Mouse (Mus musculus) WW6 (cell line): Measurements from ENCODE around the gene Zfp64.
"Not testable (repeated sequence)": the region's sequence is repeated elsewhere in the genome, so short reads cannot be mapped to it uniquely, and the experiment has no call there.

ENCODE experiments used
- DNase-seq: peaks from one replicate; pipeline ENCODE4 v3.0.0-alpha.2; 2013; ENCODE audit warnings: low read depth, low spot score

Zfp64 gene

DNA sequence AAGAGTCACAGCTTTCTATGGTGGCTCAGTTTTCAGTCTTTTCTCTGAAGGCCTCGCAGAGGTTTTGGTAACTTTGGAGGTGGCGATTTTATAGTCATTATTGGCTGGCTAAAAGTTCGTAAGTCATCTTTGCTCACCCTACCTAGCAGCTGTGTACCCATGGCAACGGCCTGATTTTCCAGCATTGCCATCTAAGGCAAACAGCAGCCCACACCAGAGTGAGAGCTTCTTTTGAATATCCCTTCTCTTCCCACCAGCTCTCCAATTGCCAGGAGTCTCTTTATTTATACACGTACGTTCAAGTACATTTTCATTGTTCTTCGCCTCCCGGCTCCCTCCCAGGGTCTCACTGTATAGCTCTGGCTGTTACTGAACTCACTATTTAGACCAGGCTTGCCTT is 59.9 kb downstream of the Zfp64 start:
- DNase-seq, result no peak

DNA sequence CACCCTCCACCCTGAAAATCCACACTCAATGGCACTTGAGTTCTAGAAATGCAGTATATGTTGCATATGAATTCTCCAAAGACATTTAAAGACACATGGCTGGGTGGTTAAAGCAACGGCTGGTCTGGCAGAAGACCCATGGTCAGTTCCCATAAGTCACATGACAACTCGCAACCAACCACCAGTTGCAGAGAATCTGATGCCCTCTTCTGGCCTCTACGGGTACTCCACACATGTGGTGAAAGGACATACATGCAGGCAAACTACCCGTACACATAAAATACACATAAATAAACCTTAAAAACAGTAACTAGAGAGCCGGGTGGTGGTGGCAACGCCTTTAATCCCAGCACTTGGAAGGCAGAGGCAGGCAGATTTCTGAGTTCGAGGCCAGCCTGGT is 60.6 kb downstream of the Zfp64 start:
- DNase-seq, result no peak

DNA sequence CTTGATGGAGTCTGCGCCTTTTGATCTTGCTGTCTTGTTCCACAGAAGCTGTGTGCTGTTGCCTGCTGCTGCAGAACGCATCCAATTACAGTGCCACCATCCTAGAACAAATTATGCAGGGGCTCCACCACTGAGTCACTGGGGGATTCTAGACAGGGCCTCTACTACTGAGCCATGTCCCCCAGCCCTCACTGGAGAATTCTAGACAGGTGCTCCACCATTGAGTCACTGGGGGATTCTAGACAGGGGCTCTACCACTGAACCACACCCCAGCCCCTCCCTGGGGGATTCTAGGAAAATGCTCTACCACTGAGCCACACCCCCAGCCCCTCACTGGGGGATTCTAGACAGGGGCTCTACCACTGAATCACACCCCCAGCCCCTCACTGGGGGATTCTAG is 63.3 kb downstream of the Zfp64 start:
- no peak for DNase-seq

DNA sequence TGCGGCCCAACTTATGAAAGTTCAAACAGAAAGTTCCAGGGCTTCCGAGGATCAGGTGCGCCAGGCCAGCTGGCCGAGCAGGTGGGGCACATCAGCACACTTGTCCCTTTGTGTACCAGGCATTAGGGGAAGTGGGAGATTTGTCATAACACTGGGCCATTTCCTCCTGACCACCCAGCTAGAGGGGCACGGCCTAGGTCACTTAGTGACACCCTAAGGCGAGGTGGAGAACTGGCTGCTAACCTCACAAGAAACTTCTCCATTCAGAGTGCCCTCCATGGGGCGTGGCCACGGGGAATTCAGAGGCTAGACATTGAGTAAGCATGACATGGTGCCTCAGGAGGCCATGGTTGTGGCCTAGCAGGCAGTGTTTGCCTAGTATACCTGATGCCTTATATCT is 70.7 kb downstream of the Zfp64 start:
- no peak for DNase-seq

DNA sequence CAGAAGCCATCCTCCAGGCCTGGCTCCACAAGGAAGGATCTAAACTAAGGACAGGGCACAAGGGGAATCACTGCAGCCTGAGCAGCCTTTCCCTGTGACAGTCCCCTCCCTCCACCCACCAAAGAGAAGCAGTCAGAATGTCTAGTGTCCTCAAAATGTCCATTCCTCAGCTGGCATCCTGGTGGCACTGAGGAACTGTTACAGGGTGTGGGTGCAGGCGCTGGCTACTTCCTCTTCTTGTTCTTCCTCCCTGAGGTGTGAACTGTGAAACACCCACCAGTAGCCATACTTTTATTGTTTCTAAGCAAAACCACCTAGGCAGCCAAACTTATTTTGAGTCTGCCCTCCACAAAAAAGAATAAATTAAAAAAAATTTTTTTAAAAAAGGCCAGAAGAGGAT is 72.4 kb downstream of the Zfp64 start:
- DNase-seq, result no peak

DNA sequence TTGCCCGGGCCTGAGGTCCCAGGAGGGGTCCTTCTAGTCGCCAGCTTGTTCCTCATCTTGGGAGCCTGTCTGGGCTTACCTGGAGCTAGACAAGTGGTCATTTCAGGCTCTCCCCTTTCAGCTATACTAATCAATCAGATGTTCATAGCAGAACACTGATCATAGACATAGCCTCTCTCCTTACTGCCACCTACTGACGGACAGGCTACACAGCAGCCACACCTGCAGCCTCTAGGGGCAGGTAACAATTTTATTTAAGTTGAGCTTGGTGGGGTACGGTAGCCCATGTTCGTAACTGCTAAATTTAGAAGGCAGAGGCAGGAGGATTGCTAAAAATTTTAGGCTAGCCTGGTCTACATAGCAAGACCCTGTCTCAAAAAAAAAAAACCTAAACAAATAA is 73.5 kb downstream of the Zfp64 start:
- DNase-seq, result no peak

DNA sequence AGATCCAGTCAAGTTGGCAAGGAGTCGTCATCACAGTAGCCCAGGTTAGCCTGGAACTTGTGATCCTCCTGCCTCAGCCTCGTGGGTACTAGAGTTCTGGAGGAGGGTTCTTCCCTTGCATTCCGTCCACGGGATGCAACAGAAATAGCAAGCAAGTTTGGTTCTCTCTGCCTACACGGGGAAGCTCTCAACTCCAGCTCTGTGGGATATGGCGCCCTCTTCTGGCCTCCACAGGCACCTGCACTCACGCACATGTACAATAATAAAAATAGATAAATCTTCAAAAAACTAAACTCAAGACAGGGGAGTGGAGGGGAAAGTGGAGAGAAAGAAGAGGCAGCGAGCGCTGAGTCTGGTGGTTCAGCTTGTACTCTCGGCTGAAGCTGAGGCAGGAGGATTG is 75.8 kb downstream of the Zfp64 start:
- DNase-seq, result no peak

DNA sequence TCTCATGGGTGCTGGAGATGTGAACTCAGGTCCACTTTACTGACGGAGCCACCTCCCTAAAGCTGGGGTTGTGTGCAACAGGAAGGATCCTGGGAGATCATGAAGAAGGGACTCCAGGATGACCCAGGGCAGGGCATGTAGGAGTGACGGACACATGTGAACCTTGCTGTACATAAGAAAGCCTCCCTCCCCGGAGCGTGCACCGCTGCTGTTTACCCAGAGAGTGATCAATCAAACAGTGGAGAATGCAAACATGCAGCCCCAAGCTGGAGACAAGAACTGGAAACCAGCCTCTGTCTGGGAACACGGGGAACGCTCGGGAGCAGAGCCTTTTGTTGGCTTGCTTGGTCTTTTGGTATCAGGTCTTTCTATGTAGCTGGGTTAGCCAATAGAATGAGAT is 76.7 kb downstream of the Zfp64 start:
- DNase-seq, result no peak

DNA sequence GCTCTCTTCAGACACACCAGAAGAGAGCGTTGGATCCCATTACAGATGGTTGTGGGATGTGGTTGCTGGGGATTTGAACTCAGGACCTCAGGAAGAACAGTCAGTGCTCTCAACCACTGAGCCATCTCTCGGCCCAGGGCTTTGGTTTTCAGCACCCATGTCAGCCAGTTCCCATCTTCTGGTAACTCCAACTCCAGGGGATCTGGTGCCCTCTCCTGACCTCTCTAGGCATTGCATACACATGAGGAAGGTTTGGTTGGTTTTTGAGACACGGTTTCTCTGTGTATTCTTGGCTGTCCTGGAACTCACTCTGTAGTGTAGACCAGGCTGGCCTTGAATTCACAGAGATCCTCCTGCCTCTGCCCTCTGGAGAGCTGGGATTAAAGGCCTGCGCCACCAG is 77.2 kb downstream of the Zfp64 start:
- DNase-seq, result peak; percentile 55

DNA sequence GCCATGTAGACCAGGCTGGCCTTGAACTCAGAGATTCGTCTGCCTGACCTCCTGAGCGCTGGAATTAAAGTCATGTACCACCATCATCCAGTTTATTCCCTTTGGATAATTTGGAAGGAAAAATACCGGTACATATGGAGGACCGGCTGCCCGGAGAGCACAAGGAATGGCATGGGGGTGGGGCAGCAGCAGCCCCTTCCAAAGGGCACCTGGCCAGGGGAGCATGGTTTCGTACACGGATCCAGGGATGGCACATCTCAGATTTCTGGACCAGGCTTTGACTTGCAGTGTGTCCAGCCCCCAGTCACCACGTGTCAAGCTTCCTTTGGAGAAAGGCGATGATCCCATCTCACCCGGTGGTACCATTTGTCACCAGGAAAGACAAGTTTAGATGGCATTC is 78.8 kb downstream of the Zfp64 start:
- DNase-seq, result no peak

DNA sequence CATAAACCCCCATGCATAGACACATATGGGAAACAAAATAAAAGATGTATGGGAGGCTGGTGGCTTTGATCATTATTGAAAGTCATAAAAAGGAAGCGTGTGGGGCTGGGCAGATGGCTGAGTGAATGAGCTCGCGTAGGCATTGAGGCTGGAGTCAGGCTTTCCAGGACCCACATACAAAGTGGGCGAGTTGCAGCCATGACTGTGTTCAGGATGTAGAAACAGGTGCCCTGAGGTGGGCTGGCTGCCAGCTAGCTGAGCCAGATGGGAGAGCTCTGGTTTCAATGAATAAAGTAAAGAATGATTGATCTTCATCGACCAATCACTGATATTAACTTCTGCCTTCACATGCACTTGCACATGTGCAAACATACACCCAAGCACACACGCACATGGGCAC is 80.9 kb downstream of the Zfp64 start:
- DNase-seq, result no peak

DNA sequence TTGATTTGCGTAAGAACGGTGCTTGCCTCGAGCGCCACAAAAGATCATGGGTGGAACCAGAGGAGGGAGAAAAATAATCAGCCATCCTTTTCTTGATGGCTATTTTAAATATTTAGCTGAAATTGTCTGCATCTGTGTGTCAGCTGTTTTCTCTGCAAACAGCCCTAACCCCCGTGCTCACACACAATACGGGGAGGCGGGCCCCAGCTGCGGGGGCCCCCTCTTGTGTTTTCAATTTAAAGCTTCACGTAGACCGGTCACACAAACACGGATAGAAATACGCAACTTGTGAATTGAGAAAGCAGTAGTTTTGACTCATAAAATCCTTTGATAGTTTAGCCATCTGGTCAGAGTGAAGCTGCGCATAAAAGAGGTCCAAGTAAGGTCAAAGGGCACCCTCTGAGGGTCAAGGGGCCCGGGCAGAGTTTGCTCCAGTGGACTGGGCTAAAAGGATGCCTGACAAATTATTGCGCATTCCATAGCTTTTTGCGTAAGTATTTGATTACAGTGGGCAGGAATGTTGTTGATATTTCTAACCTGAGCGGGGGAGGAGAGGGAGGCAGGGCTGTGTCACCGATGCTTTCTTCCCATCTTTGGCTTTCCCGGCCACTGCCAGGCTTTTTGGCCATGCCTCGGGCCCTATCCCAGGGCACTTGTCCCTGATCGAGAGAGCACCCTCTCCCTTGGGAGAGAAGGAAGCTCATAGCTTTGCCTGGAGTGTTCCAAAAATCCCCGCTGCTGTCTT is 83.4 kb downstream of the Zfp64 start:
- no peak for DNase-seq

DNA sequence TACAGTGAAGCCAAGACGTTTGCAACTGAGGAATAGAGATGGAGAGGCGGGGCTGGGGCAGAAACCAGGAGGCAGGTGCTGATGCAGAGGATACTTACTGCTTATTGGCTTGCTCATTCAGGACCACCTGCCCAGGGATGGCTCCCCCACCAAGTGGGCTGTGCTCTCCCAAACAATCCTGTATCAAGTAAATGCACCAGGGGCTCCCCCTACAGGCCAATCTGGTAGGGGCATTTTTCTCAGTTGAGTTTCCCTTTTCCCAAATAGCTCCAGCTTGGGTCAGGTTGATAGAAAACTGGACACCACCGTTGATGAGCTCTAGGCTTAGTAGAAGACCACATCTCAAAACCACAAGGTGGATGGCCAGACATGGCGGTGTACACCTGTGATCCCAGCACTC is 84.9 kb downstream of the Zfp64 start:
- peak; percentile 50 for DNase-seq

DNA sequence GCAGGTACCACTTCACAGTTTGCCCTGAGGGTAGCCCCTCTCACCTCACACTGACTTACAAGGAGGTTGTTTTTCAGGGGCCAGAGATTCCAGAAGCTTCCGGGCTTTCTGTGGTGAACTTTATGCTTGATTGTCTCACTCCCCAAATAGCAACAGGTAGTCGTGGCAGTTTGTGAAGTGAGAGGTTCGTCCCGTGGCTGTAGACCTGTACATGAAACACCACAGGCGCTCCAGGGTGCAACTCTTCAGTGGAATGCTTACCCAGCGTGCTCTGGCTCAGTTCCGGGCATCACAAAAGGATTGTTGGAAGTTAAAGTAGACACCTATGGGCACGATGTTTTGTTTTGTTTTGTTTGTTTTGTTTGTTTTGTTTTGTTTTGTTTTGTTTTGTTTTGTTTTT is 88.4 kb downstream of the Zfp64 start:
- DNase-seq, result no peak

DNA sequence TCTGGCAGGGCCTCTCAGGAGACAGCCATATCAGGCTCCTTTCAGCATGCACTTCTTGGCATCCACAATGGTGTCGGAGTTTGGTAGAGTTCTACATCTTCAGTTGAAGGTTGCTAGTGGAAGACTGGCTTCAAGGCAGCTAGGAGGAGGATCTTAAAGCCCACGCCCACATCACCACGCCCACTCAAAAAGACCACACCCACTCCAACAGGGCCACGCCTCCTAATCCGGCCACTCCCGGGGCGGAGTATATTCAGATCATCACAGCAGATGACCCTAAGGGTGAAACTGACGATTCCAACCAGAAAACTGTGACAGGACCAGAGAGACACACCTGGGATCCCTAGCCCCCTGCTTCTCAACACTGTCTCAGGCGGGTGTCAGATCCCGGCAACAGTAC is 89.0 kb downstream of the Zfp64 start:
- no peak for DNase-seq

DNA sequence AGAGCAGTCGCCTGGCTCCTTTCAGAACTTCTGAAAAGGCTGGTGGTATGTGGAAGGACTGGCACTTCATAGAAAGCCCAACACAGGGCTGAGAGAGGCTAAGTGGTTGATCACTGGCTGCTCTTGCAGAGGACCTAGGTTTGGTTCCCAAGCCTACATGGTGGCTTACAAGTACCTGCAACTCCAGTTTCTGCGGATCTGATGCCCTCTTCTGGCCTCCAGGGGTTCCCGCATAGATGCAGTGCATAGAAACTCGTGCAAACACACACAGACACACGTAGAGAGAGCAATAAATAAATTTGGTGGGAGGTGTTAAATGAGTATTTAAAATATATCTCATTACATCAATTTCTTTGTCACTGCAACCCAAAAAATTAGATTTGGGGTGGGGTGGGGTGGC is 90.5 kb downstream of the Zfp64 start:
- no peak for DNase-seq

DNA sequence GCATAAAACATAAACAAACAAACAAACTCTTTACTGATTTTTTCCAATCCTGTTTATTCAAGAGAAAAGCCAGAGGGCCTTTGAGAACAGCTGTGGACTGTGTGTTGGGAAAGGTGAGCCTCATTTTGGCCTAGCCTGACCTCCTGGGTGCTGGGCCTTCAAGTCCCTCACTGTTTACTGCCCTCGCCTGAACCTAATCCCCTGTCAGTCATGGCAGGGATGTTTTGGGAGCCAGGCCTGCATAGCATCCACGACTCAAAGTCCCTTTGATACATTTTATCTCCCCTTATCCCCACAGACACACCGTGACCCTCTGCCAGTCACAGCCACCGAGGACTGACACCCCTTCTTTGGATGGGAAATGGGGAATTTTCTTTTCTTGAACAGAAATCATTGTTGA is 92.7 kb downstream of the Zfp64 start:
- no peak for DNase-seq

DNA sequence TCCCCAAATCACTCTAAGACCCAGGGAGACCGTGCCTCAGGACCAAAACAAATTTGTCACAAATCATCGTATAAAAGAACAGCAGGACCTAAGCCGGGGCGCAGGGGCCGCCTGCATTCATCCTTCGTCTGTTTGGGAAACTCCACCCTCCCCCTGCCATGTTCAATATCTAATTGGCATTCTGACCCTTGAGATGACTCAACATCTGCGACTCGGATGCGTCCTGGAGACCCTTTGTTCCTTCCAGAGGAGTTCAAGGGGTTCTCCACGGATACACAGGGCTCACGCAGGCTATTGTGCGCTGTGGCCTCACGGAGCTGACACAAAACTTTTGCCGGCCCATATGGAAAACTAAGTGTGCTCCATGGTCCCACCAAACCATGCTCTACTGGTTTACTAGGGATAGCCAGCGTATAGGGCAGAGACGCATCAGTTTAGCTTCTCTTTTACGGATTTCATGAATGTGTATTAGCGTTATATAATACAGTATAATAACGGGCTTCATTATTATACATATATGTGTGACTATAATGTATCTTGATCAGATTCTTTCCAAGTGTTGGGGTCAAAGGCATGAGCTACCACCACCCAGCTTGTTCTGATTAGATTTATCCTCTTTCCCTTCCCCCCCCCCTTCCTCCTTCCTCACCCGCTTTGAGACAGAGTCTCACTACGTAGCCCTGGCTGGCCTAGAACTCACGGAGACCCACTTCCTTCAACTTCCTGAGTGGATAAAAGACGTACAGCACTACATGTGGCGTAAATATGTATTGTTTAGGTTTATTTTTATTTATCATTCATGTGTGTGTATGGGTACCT is 94.3 kb downstream of the Zfp64 start:
- no peak for DNase-seq

DNA sequence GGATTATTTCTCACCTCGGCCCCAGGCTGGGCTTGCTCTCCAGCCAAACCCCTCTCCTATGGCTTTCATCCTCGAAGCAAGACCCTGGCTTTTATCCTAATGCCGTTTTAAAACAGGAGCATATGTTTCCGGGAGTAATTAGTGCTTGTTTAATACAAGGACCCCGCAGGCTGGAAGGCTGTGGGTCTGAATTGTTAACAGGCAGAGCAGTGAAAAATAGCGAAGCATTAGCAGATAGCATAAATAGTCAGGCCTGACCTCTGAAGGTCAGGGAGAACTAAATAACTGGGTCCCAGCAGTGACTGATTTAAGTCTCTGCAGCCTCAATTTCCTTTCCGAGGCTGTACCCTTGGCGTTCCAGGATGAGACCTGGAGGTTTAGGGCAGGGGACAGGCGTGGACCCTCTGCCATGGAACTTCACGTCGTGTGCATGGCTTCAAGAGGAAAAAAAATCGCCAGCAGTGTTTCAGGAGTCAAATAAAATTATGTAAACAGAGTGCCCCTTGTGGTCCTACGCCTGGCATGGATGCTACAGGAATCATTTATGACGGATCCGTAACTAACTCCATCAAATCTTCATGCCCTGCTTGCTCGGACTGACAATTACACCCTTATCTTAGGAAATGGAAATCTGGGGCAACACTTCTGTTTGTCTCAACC is 95.2 kb downstream of the Zfp64 start:
- DNase-seq, result no peak

DNA sequence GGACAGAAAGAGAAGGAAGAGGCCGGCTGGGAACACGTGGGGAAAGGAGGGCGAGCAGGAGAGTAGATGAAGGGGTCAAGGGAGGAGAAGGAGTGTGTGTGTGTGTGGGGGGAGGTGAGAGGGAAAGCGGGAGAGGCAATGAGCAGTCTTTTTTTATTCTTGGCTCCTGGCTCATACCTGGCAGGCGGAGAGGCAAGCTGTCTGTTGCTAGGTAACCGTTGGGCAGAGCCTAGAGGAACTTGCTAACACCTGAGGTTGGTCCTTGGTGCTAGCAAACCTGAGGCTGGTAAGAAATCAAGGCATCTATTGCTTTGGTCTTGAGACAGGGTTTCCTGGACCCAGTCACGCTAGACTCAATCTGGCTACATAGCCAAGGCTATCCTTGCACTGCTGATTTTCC is 98.7 kb downstream of the Zfp64 start:
- DNase-seq, result no peak

DNA sequence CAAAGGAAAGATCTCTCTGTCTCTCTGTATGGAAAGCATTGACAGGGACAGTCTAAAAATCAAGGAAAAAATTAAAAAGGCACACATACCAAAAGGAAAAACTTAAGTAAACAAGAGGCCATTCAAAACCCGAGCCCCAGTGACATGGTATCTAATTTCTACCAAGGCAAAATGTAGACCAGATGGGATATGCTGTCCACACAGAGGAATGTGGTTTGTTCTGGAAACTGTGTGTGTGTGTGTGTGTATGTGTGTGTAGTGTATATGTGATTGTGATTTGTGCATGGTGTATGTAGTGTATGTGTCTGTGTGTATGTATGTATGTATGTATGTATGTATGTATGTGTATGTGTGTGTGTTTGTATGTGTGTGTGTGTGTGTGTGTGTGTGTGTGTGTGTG is 100.6 kb downstream of the Zfp64 start:
- no peak for DNase-seq

DNA sequence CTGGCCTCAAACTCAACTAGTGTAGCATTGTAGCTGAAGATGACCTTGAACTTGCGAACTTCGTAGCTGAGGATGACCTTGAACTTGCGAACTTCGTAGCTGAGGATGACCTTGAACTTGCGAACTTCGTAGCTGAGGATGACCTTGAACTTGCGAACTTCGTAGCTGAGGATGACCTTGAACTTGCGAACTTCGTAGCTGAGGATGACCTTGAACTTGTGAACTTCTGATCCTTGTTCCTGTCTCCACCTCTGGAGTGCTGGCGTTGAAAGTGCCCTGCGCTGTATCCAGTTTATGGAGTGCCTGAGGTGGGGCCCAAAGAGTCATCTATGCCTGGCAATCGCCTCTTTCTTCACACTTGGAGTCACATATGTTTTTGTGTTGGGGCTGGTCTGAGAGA is 101.5 kb downstream of the Zfp64 start:
- DNase-seq, result not testable (repeated sequence)

DNA sequence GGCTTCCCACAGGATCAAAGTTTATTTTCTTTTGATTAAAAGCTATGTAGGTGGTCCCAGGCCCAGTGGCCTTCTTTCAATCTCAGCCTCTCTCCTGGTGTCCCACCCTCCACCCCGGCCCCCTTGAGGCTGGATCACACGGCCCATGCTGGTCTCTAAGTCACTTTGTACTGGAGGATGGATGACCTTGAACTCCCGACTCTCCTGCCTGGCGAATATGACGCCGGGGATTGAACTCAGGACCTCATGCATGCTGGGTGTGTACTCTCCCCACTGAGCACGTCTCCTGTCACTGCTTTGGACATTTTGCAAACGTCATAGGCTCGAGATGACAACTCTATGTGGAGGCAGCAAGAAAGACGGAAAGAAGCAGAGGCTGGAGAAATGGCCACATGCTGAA is 103.8 kb downstream of the Zfp64 start:
- no peak for DNase-seq
